Mouse (Mus musculus): ENCODE data around the gene Mylk.
"Not testable (repeated sequence)": the region's sequence is repeated elsewhere in the genome, so short reads cannot be mapped to it uniquely, and the experiment has no call there.

- not testable (repeated sequence) for TF ChIP-seq MAX (IDR thresholded peaks at IDR 0.05); CTCF (IDR thresholded peaks at IDR 0.05; ENCODE audit: control insufficient read depth, insufficient read depth, insufficient read length); FOSL1 (IDR thresholded peaks at IDR 0.05; ENCODE audit: insufficient read depth, low read length, poor library complexity, severe bottlenecking)
These were observed 16.4 kb upstream of the Mylk start for GRCm38 (mm10) chr16:34728610-34729009.
